Mouse (Mus musculus) mature B cell (primary cell): ENCODE measurements around the gene Klk7.

Experiments used
- in situ Hi-C: fragments of 300-500 bp; cut with MboI; formaldehyde crosslinking; loops from 2 replicates; pipeline ENCODE4 v1.14.3; 2019

Klk7 gene

GRCm38 (mm10) chr7:43796355-43796754 lies 14.7 kb upstream of the Klk7 start:
- in situ Hi-C loops, result loop anchor here (10.0 kb wide), 1 partner anchor 58 kb away; no protein-coding TSS in a partner anchor

GRCm38 (mm10) chr7:43797333-43797769 lies 13.7 kb upstream of the Klk7 start, which contains the start of gene Klk8:
Gene Klk8, plus strand, starts transcription at chr7:43797577.
- in situ Hi-C loops, result loop anchor here (10.0 kb wide), 1 partner anchor 57 kb away; no protein-coding TSS in a partner anchor

- in situ Hi-C loops, result loop anchor here (10.0 kb wide), 1 partner anchor 57 kb away; no protein-coding TSS in a partner anchor
Measured at GRCm38 (mm10) chr7:43797844-43798462, 13.1 kb upstream of the Klk7 start.

GRCm38 (mm10) chr7:43799876-43800275 lies 11.2 kb upstream of the Klk7 start:
- in situ Hi-C loops, result loop anchor here (10.0 kb wide), 1 partner anchor 55 kb away; no protein-coding TSS in a partner anchor

- in situ Hi-C loops, result no loop called here
Measured at GRCm38 (mm10) chr7:43815211-43815610, 4.1 kb downstream of the Klk7 start.

- in situ Hi-C loops, result no loop called here
Measured at GRCm38 (mm10) chr7:43816746-43817145, 5.7 kb downstream of the Klk7 start.

GRCm38 (mm10) chr7:43821581-43821980 lies 10.5 kb downstream of the Klk7 start:
- in situ Hi-C loops, result no loop called here

- in situ Hi-C loops, result no loop called here
Measured at GRCm38 (mm10) chr7:43824199-43824598, 13.1 kb downstream of the Klk7 start, which contains the start of gene Klk6. Gene Klk6, plus strand, starts transcription at chr7:43824499.

- in situ Hi-C loops, result no loop called here
Measured at GRCm38 (mm10) chr7:43826056-43826455, 15.0 kb downstream of the Klk7 start.

GRCm38 (mm10) chr7:43827706-43828105 lies 16.6 kb downstream of the Klk7 start:
- in situ Hi-C loops, result no loop called here

GRCm38 (mm10) chr7:43829006-43829405 lies 17.9 kb downstream of the Klk7 start:
- in situ Hi-C loops, result no loop called here

GRCm38 (mm10) chr7:43841701-43842100 lies 30.6 kb downstream of the Klk7 start, which contains the start of gene Klk5:
Gene Klk5, plus strand, starts transcription at chr7:43841971.
- in situ Hi-C loops, result no loop called here

- in situ Hi-C loops, result no loop called here
Measured at GRCm38 (mm10) chr7:43843801-43844200, 32.7 kb downstream of the Klk7 start.

- in situ Hi-C loops, result loop anchor here (10.0 kb wide), 1 partner anchor 57 kb away; the partner anchor contains the start of genes Klk8 and Klk9
Measured at GRCm38 (mm10) chr7:43851616-43852015, 40.5 kb downstream of the Klk7 start.

GRCm38 (mm10) chr7:43854642-43855380 lies 43.7 kb downstream of the Klk7 start:
- in situ Hi-C loops, result loop anchor here (10.0 kb wide), 1 partner anchor 60 kb away; the partner anchor contains the start of genes Klk8 and Klk9

GRCm38 (mm10) chr7:43855709-43856108 lies 44.6 kb downstream of the Klk7 start:
- in situ Hi-C loops, result loop anchor here (10.0 kb wide), 1 partner anchor 61 kb away; the partner anchor contains the start of genes Klk8 and Klk9

- in situ Hi-C loops, result loop anchor here (10.0 kb wide), 1 partner anchor 62 kb away; the partner anchor contains the start of genes Klk8 and Klk9
Measured at GRCm38 (mm10) chr7:43856307-43856706, 45.2 kb downstream of the Klk7 start.

GRCm38 (mm10) chr7:43857501-43857900 lies 46.4 kb downstream of the Klk7 start:
- in situ Hi-C loops, result loop anchor here (10.0 kb wide), 1 partner anchor 63 kb away; the partner anchor contains the start of genes Klk8 and Klk9

GRCm38 (mm10) chr7:43860411-43860810 lies 49.3 kb downstream of the Klk7 start:
- in situ Hi-C loops, result no loop called here
